Mouse (Mus musculus): ENCODE data around the gene Evl.
"Not testable (repeated sequence)": the region's sequence is repeated elsewhere in the genome, so short reads cannot be mapped to it uniquely, and the experiment has no call there.

The Evl gene

GRCm38 (mm10) chr12:108554120-108554841 lies at the start of gene Evl:
Gene Evl, plus strand, starts transcription at chr12:108554720.
- in situ Hi-C loops (cut with MboI) = no loop called here

GRCm38 (mm10) chr12:108505846-108506245 lies 48.7 kb upstream of the Evl start:
- in situ Hi-C loops (cut with MboI) = no loop called here

GRCm38 (mm10) chr12:108507046-108507445 lies 47.5 kb upstream of the Evl start:
- in situ Hi-C loops (cut with MboI) = not testable (repeated sequence)

DNA sequence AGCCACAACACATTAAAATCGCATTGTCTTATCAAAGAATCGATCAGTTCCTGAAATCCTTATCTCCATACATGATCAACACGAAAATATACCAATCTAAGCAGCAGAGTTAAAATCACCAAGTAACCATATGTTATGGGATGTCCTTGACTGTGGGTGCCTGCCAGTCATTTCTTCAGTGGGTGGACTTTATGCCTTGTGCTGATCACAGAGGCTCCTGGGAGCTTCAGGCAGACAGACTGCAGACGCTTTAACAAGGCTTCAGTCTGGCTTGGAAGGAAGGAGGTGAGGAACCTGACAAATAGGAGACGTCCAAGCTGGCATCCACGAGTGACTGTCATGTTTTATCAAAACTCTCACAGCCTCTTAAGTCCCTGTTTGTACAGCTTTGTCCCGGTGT lies 43.9 kb upstream of the Evl start:
- in situ Hi-C loops (cut with MboI) = no loop called here

- in situ Hi-C loops (cut with MboI) = no loop called here
These were observed 43.5 kb upstream of the Evl start for GRCm38 (mm10) chr12:108511009-108511408.

DNA sequence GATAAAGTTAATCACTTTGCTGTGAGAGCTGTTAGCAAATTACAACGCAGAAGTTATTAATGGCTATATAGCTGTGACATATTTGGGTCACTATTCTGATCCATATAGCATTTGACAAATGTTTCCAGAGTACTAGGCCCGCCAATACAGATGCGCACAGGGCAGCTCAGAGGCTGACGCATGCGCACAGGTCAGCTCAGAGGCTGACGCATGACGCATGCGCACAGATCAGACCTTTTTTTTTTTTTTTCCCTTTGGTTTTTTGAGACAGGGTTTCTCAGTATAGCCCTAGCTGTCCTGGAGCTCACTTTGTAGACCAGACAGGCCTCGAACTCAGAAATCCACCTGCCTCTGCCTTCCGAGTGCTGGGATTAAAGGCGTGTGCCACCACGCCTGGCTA lies 39.1 kb upstream of the Evl start:
- in situ Hi-C loops (cut with MboI) = no loop called here

- in situ Hi-C loops (cut with MboI) = no loop called here
These were observed 35.1 kb upstream of the Evl start for GRCm38 (mm10) chr12:108519374-108519773.

- in situ Hi-C loops (cut with MboI) = no loop called here
These were observed 25.3 kb upstream of the Evl start for GRCm38 (mm10) chr12:108529214-108529613.

- in situ Hi-C loops (cut with MboI) = no loop called here
These were observed 20.0 kb upstream of the Evl start for GRCm38 (mm10) chr12:108534484-108534883.

DNA sequence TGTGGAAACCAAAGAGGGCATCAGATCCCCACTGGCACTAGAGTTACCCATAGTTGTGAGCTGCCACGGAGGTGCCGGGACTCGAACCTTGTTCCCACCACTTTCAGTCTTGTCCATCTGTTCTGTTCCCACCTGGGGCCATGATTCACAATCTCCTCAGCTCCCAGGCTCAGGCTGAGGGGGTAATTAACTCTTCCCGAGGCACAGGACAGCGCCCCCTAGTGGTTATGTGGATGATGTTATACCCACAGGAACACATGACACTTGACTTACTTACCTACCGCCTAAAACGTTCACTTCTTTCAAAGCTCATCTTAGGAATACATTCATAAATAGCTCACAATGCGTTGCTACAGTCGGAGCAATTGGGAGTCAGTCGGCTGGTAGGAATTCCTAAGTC lies 18.1 kb upstream of the Evl start:
- in situ Hi-C loops (cut with MboI) = no loop called here

DNA sequence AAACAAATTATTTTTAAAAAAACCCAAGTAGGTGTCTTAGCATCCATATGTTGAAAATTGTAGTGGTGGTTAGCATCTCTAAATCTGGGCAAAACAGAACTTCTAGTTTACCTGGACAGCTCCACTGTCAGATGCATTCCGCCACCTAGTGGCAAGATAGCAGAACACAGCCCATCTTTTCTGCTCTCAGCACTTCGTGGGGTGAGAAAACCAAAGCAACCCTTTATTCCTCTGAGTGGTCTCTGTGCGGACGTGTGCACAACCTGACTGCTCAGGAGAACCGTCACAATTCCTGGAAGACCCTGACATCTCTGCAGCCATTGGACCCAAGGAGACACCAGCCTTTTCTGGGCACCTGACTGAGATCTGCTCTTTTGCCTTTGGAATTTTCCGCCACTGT lies 13.4 kb upstream of the Evl start:
- in situ Hi-C loops (cut with MboI) = no loop called here

DNA sequence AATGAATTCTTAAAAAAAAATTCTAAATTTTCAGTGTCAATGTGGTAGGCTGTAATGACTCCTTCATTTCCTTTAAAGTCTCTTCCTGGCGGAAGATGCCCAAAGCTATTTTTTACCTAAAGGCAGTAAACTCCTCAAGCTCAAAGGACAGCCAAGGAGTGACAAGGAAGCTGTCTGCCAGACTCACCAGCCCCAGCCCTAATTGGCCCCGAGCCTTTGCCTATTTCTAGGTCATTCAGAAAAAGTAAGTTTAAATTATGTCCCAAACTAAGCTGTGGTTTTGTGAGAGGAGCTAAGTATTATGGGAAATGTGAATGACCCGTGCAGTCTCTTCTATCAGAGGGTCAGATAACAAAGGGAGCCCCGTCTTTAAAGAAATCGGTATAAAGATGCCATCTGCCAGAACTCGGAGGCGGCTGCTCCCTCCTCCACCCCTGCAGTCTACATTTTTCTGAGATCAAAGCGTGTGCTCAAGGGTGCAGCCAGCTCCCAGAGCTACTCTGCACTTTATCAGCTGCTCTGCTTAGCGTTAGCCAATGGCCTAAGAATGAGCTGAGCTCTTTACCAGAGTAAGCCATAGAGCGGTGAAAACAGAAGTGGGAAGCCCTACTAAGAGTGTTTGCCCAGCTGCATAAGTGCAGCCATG lies 7.9 kb upstream of the Evl start:
- in situ Hi-C loops (cut with MboI) = no loop called here

DNA sequence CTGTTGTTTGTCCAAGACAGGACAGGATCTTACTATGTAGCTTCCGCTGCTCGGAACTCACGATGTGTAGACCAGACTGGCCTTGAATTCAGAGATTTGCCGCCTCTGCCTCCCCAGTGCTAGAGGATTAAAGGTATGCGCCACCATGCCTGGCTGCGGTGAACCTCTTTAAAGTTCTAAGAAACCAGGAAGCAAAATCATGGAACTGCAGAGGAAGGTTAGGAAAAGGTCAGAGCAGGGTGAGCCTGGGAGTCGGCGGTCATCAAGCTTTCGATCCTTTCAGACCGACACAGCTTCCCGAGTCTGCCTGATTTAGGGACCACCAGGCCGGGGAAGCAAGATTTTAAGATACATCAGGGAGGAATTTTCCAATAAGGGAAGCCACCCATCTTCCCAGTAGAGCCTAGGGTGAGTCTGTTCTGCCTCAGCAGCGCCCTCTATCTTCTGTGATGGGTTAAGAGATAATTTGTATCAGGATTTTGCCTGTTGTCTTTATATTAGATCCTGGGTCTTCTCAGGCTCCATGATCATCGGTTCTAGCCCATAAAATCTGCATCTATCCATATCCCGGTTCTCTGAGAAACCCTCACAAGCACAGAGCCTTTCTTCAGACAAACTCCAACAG lies 7.2 kb upstream of the Evl start:
- in situ Hi-C loops (cut with MboI) = no loop called here

GRCm38 (mm10) chr12:108551731-108552130 lies 2.8 kb upstream of the Evl start:
- in situ Hi-C loops (cut with MboI) = no loop called here

DNA sequence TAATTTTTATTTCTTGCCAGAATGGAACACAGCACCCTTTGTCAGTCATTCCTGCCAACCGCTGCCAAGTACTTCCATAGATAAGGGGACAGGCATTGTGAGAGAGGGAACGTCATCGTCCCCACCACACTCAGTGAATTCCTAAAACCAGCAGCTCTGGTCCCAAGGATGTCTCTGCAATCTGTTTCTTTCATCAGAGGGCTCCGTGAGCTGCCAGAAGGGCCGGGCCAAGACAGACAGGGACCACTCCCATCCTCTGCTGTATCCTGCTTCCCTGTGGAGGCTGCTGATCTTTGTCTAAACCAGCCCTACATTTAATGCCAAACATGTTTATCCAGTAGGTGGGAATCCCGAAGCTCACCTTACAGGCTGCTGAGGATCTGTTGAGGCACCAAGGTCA lies 1.4 kb upstream of the Evl start:
- in situ Hi-C loops (cut with MboI) = no loop called here

GRCm38 (mm10) chr12:108554861-108555556 lies 489 bp downstream of the Evl start:
- in situ Hi-C loops (cut with MboI) = no loop called here

- in situ Hi-C loops (cut with MboI) = no loop called here
These were observed 3.7 kb downstream of the Evl start for GRCm38 (mm10) chr12:108558194-108558593.

GRCm38 (mm10) chr12:108563238-108563637 lies 8.7 kb downstream of the Evl start:
- in situ Hi-C loops (cut with MboI) = no loop called here

DNA sequence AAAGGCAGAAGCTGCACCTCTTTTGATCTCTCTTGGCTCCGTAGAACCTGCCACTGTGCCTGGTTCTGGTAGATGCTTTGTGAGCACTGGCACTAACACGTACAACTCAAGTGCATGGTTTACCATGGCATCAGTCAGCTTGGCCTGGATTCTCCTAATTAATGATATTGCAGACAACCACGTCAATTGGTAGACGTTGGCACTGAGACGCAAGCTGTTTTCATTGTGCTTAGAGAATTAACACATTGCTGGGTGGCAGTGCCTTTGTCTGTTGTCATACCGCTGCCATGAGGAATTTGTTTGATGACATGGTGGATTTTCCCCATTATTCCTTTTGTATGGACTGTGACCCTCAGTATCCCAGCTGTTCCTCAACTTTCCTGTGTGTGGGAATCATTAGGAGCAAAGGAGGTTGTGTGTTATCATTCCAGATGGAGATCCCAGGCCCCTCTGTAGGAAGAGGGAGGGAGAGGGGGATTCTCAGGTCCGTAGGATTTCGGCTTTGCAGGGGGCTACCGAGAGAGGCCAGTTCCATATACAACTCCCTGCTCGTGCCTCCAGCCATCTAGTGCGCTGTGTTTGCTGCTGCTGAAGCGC lies 10.5 kb downstream of the Evl start:
- in situ Hi-C loops (cut with MboI) = no loop called here

GRCm38 (mm10) chr12:108579156-108579871 lies 24.8 kb downstream of the Evl start:
- in situ Hi-C loops (cut with MboI) = no loop called here

- in situ Hi-C loops (cut with MboI) = no loop called here
These were observed 29.3 kb downstream of the Evl start for GRCm38 (mm10) chr12:108583775-108584174.

- in situ Hi-C loops (cut with MboI) = no loop called here
These were observed 35.6 kb downstream of the Evl start for GRCm38 (mm10) chr12:108590131-108590530.

Measured in mature B cell (primary cell).